Mouse (Mus musculus) heart, adult 2 months (tissue): ENCODE data around the gene Icos.

Experiments
- CTCF ChIP-seq: fragments of 200-600 bp; IDR thresholded peaks from 2 replicates; pipeline ENCODE4 v1.8.1; 2022; ENCODE audit warnings: antibody characterized with exemption, mild to moderate bottlenecking, moderate library complexity
- EP300 ChIP-seq: fragments of 200-500 bp; IDR thresholded peaks from 2 replicates; pipeline ENCODE4 v1.6.1; 2011; ENCODE audit warnings: low read depth, low read length, control low read depth; ENCODE audit not compliant: insufficient read depth
- POLR2A ChIP-seq: fragments of 200-500 bp; IDR thresholded peaks from 2 replicates; pipeline ENCODE4 v1.6.1; 2011; ENCODE audit warnings: mild to moderate bottlenecking, low read depth, low read length, control low read depth; ENCODE audit not compliant: insufficient read depth

GRCm38 (mm10) chr1:60974221-60974620 lies 3.5 kb upstream of the Icos start:
- no peak for TF ChIP-seq POLR2A
- no peak for TF ChIP-seq CTCF
- no peak for TF ChIP-seq EP300
